Mouse (Mus musculus): Measurements from ENCODE around the gene Cdkn1a. TPM values are rescaled to one million over a fixed set of nuclear protein-coding genes. Genes with fewer than 3 reads are reported as not detected.
"Not testable (repeated sequence)": the region's sequence is repeated elsewhere in the genome, so short reads cannot be mapped to it uniquely, and the experiment has no call there.

Gene Cdkn1a
- total RNA-seq, 1 experiment from 2014 or later = 9.0 TPM

DNA sequence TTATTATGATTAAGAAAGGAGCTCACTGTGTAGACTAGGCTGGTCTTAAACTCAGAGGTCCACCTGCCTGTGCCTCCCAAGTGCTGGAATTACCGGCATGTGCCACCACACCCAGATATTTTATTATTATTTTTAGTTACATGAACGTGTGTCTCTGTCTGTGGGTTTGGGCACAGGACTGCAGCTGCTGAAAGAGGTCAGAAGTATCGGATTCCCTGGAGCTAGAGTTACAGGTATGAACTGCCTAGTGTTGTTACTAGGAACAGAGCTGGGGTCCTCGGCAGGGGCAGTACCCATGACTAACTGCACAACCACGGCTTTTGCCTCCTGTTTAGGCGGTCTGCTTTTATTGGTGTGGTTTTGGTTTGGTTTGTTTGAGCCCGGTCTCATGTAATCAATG lies 34.6 kb upstream of the Cdkn1a start:
- 0 out of 4 replicates have a peak, but pooled peaks of 1 of the 2 experiments have one; percentile 9 for ATAC-seq (replicated peaks in 1 of 2; ENCODE audit: insufficient read depth in 1 of 2, low FRiP score in 2 of 2, low TSS enrichment in 1 of 2, low read depth in 1 of 2, poor library complexity in 2 of 2, severe bottlenecking in 2 of 2)

- ATAC-seq (replicated peaks in 1 of 2; ENCODE audit: insufficient read depth in 1 of 2, low FRiP score in 2 of 2, low TSS enrichment in 1 of 2, low read depth in 1 of 2, poor library complexity in 2 of 2, severe bottlenecking in 2 of 2) = peak; percentile 82 to 84
These were observed 34.1 kb upstream of the Cdkn1a start for GRCm38 (mm10) chr17:29056699-29057151.

DNA sequence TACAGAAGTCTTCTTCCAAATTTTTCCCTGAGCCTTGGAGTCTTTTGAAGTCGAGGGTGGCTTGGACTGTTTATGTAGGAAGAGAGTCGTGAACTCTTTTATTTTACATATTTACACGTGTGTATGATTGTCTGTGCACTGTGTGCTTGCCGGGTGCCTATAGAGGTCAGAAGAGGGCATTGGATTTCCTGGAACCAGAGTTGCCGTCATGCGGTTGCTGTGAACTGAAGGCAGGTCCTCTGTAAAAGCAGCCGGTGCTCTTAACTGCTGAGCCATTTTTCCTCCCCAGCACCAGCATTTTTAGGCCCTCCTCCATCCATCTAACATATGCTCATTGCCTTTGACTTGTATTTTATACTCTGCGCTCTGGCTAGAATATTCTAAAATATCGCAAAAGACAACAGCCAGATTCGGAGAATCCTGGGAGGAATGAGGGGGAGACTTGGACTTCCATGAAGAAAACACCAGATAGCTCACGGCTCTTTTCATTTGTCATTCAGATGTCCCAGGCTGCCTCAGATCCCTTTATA lies 33.4 kb upstream of the Cdkn1a start:
- no peak for ATAC-seq (replicated peaks in 1 of 2; ENCODE audit: insufficient read depth in 1 of 2, low FRiP score in 2 of 2, low TSS enrichment in 1 of 2, low read depth in 1 of 2, poor library complexity in 2 of 2, severe bottlenecking in 2 of 2)

- peak in 1 of 2 experiments; percentile 41; a peak in 2 of 4 replicates for ATAC-seq (replicated peaks in 1 of 2; ENCODE audit: insufficient read depth in 1 of 2, low FRiP score in 2 of 2, low TSS enrichment in 1 of 2, low read depth in 1 of 2, poor library complexity in 2 of 2, severe bottlenecking in 2 of 2)
These were observed 32.8 kb upstream of the Cdkn1a start for GRCm38 (mm10) chr17:29057961-29058360.

DNA sequence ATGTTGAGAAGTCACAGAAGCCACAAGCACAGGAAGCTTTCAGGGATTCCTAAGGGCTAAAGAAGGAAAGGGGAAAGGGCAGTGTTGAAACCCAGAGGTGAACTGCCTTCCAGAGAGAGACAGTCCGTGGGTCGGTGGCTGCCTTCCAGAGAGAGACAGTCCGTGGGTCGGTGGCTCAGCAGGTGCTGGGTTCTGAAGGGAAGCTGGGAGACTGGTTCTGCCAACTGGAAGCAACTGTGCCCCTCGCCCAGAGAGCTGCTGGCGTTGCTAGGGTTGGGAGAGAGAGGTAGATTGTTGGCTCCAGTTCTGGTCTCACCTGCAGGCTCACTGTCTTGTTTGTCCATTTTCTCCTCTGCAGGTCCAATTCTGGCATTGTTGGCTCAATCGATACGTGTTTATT lies 32.3 kb upstream of the Cdkn1a start:
- no peak for ATAC-seq (replicated peaks in 1 of 2; ENCODE audit: insufficient read depth in 1 of 2, low FRiP score in 2 of 2, low TSS enrichment in 1 of 2, low read depth in 1 of 2, poor library complexity in 2 of 2, severe bottlenecking in 2 of 2)

DNA sequence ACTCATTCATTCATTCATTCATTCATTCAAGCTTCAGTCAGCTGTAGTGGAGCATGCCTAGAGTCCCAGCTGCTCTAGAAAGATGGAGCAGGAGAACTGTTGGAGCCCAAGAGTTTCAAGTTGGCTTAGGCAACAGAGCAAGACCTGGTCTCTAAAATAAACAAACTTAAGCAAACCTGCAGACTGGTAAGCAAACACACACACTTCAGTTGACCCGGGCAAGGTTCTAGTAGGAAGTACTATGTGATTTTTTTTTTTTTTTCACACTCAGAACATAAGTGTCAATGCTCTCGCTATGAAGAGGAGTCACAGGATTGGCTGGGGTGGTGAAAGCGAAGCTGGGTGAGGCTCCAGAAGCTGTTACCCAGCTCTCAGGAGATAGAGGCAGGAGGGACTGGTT lies 31.2 kb upstream of the Cdkn1a start:
- no peak for ATAC-seq (replicated peaks in 1 of 2; ENCODE audit: insufficient read depth in 1 of 2, low FRiP score in 2 of 2, low TSS enrichment in 1 of 2, low read depth in 1 of 2, poor library complexity in 2 of 2, severe bottlenecking in 2 of 2)

GRCm38 (mm10) chr17:29060946-29061345 lies 29.8 kb upstream of the Cdkn1a start:
- ATAC-seq (replicated peaks in 1 of 2; ENCODE audit: insufficient read depth in 1 of 2, low FRiP score in 2 of 2, low TSS enrichment in 1 of 2, low read depth in 1 of 2, poor library complexity in 2 of 2, severe bottlenecking in 2 of 2) = no peak

- ATAC-seq (replicated peaks in 1 of 2; ENCODE audit: insufficient read depth in 1 of 2, low FRiP score in 2 of 2, low TSS enrichment in 1 of 2, low read depth in 1 of 2, poor library complexity in 2 of 2, severe bottlenecking in 2 of 2) = no peak
These were observed 28.4 kb upstream of the Cdkn1a start for GRCm38 (mm10) chr17:29062119-29063035.

DNA sequence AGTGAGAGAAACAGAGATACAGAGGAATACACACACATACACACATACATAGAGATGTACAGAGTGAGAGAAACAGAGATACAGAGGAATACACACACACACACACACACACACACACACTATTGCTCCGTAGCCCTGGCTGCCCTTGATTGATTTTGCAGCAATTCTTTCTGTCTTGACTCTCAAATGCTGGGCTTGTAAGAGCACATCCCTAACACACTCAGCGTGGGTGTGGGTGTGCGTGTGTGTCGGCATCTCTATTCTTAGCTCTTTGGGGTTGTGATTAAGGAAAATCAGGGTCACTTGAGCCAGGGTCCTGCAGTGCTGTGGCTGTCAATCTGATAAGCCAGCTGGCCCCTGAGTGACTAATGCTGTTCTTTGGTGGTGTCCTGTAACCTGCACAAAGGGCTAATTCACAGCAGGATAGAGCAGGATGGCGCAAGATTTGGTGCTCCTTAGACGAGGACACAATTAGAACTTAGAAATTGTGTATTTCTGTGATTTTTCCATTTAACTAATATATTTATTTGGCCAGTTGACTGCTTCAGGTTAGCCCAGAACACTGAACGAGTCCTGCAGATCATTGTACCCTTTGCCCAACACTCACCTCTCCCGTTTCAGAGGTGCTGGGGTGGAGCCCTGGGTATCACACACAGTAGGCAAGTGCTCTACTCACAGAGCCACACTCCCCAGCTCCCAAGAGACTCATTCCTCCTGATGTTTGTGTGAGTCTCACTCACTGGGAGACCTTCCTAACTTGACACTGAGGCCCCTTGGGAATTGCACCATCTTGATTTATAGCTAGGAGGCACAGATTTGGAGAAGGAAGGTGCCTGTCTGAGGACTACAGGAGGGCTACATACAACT lies 27.4 kb upstream of the Cdkn1a start:
- no peak for ATAC-seq (replicated peaks in 1 of 2; ENCODE audit: insufficient read depth in 1 of 2, low FRiP score in 2 of 2, low TSS enrichment in 1 of 2, low read depth in 1 of 2, poor library complexity in 2 of 2, severe bottlenecking in 2 of 2)

GRCm38 (mm10) chr17:29063988-29064285 lies 26.8 kb upstream of the Cdkn1a start:
- ATAC-seq (replicated peaks in 1 of 2; ENCODE audit: insufficient read depth in 1 of 2, low FRiP score in 2 of 2, low TSS enrichment in 1 of 2, low read depth in 1 of 2, poor library complexity in 2 of 2, severe bottlenecking in 2 of 2) = no peak

DNA sequence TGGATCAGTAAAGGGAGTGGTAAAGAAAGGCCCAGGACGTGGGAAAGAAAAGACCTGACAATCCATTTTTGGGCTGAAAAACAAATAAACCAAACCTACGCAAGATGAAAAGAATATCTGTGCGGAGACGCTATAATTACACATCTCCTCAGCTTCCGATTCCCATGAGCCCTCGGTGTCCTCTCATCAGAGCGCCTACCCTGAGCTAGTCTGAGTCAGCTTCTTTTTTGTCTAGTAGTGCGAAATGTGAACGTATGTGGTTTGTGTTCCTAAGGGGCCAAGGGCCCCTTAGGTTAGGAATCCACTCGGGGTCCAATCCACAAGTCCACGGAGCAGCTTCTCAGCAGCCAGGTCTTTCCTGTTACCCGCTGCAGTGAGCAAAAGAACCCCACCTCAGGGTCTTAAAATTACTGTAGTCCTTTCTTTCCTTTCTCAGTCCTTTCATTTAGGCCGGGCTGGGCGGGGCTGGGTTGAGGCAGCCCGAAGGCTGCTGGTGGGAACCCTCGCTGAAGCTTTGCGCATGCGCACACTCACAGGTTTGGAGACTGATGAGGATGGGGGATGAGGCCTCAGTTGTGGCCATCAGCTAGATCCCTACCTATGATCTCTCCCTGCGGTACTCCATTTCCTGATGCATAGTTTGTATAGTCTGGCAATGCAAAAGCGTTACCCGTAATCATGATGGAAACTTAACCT lies 25.4 kb upstream of the Cdkn1a start:
- ATAC-seq (replicated peaks in 1 of 2; ENCODE audit: insufficient read depth in 1 of 2, low FRiP score in 2 of 2, low TSS enrichment in 1 of 2, low read depth in 1 of 2, poor library complexity in 2 of 2, severe bottlenecking in 2 of 2) = no peak

GRCm38 (mm10) chr17:29065971-29066370 lies 24.8 kb upstream of the Cdkn1a start:
- ATAC-seq (replicated peaks in 1 of 2; ENCODE audit: insufficient read depth in 1 of 2, low FRiP score in 2 of 2, low TSS enrichment in 1 of 2, low read depth in 1 of 2, poor library complexity in 2 of 2, severe bottlenecking in 2 of 2) = no peak

GRCm38 (mm10) chr17:29067416-29067815 lies 23.4 kb upstream of the Cdkn1a start:
- ATAC-seq (replicated peaks in 1 of 2; ENCODE audit: insufficient read depth in 1 of 2, low FRiP score in 2 of 2, low TSS enrichment in 1 of 2, low read depth in 1 of 2, poor library complexity in 2 of 2, severe bottlenecking in 2 of 2) = not testable (repeated sequence)

GRCm38 (mm10) chr17:29067847-29068246 lies 22.9 kb upstream of the Cdkn1a start:
- no peak for ATAC-seq (replicated peaks in 1 of 2; ENCODE audit: insufficient read depth in 1 of 2, low FRiP score in 2 of 2, low TSS enrichment in 1 of 2, low read depth in 1 of 2, poor library complexity in 2 of 2, severe bottlenecking in 2 of 2)

DNA sequence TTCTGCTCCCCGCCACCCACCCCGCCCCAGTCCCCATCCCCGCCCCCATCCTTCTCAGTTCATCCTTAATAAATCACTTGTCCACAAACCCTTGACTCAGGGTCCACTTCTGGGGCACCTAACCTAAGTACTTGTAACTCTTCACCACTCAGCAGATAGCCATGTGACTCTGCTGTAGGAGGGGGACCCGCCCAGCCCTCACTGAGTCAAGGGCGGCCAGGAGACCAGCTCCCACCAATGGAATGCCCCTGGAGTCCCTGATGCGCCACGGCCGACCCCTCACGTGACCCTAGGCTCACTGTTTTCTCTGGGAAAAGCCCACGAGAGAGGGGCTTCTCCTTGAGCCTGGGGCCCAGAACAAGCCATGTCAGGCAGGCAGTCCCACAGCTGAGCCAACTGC lies 21.7 kb upstream of the Cdkn1a start:
- no peak for ATAC-seq (replicated peaks in 1 of 2; ENCODE audit: insufficient read depth in 1 of 2, low FRiP score in 2 of 2, low TSS enrichment in 1 of 2, low read depth in 1 of 2, poor library complexity in 2 of 2, severe bottlenecking in 2 of 2)

DNA sequence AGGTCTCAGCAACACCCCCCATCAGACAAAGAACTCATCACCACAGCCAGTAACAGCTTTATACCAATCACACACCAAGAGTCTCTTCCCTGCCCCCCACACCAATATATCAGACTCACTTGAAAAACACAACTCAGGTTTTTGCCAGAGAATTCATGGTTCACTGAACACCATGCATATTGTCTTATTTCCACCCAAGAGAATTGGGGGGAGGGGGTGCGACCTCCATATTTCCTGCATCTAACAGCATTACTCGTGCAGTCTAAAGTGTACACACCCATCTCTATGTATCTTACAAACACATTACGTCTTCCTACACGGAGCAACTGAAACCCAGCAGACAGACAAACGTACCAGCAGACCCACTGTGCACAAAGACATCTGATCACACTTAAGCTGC lies 19.0 kb upstream of the Cdkn1a start:
- no peak for ATAC-seq (replicated peaks in 1 of 2; ENCODE audit: insufficient read depth in 1 of 2, low FRiP score in 2 of 2, low TSS enrichment in 1 of 2, low read depth in 1 of 2, poor library complexity in 2 of 2, severe bottlenecking in 2 of 2)

DNA sequence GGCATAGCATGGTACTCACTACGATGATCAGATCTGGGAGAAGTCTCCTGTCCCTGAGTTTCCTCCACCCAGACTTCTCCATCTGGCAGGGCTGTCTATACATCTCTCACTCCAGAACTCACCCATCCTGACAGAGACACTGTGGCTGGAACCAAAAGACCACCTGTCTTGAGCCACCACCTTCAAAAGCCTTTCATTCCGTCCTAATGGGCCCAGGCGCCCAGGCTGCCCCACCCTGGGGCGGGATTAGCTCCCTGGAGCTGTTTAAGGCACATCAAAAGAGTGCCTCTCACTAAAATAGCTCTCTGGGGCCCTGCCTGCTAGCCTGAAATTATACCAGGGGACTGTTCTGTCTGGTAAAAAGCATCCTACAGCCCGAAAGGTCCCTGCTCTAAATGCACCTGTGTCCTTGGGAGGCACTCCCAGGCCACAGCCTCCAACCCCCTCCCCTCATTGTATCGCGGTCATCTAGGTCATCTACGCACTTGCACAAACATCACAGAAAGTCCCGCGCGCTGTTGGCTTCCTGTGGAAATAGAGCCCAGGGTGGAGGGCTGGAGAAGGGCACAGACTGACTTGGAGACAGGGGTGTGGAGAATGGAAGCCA lies 18.0 kb upstream of the Cdkn1a start:
- ATAC-seq (replicated peaks in 1 of 2; ENCODE audit: insufficient read depth in 1 of 2, low FRiP score in 2 of 2, low TSS enrichment in 1 of 2, low read depth in 1 of 2, poor library complexity in 2 of 2, severe bottlenecking in 2 of 2) = no peak
